Mouse (Mus musculus): ENCODE results near the gene Ninj2. TPM values are rescaled to one million over a fixed set of nuclear protein-coding genes. Genes with fewer than 3 reads are reported as not detected.
A peak's percentile ranks its signal among the peaks of the same experiment; 100 is the strongest.

The Ninj2 gene
- polyA plus RNA-seq, 1 experiment from 2014 or later: not detected

DNA sequence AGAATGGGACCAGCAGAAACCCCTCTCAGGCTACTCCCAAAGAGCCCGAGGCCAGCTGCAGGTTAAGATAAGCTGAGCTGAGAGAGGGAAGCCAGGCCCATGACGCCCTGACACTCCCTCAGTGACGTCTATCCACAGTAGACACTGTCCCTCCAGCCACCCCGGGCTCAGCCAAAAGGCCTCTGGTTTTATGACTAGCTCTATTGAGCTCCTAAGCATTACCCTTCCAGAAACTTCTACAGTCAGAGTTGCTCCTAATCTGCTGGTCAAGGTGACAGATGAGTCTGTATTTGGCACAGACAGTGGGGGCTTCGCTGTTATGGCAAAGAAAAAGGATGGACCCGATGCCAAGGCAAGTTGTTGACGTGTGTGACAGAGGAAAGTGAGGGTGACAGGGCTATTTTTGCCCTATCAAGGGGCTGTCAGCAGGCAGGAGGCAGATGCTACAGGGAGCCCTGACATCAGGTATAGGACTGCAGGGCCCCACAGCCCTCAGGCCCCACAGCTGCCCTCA lies 81.5 kb downstream of the Ninj2 start:
- Histone ChIP-seq H3K4me3 (no peak overlapping the region), H3K4me1 (replicated peaks) (peaks cover 5% of the 10 kb centered on the region; the same call in 1 of the 2 replicates), H3K27me3 (ENCODE audit: insufficient read depth, poor library complexity, severe bottlenecking) (no peaks in the 10 kb centered on the region), H3K9me3 (no peaks in the 10 kb centered on the region), H3K27ac (0 out of 2 replicates have a peak overlapping the region, but pooled peaks have one; percentile 56), H3K36me3 (no peaks in the 10 kb centered on the region)
- 80% methylated on average over 7 of the region's 7 CpGs for WGBS
- no peak for DNase-seq (ENCODE audit: low spot score)

GRCm38 (mm10) chr6:120175650-120176049 lies 82.5 kb downstream of the Ninj2 start:
- WGBS: 94% methylated on average over 4 of the region's 4 CpGs
- Histone ChIP-seq H3K36me3 (no peaks in the 10 kb centered on the region), H3K27me3 (ENCODE audit: insufficient read depth, poor library complexity, severe bottlenecking) (no peaks in the 10 kb centered on the region), H3K4me1 (replicated peaks) (peaks cover 12% of the 10 kb centered on the region), H3K27ac (no peak overlapping the region), H3K4me3 (no peak overlapping the region), H3K9me3 (no peaks in the 10 kb centered on the region)
- DNase-seq (ENCODE audit: low spot score): no peak

DNA sequence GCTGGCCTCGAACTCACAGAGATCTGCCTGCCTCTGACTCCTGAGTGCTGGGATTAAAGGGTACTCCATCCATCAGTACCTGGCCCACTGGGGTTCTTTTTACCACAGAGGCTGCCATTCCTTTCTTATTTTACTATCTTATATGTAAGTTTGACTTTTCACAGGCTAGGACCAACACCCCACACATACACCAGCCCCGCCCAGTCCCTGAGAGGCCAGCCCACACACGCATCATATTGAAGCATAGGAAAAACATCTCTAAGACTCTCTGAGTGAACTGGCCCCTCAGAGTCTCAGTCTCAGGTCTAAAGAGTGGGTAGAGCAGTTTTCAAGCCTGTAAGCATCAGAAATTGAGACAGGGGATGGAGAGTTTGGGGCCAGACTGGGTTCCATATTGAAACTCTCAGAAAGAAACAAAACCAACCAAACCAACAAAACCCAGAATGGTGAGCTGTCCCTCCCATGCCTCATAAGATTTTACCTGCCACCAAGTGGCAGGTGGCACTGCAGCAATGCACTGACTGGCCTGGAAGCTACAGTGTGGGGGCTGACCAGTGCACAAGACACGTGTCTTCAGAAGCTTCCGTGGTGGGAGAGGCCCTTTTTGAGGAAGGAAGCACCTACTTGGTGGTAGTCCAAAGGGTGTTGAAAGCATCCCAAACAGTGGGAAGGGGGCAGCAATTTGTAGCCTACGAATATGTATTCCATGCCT lies 86.0 kb downstream of the Ninj2 start:
- no peaks in the 10 kb centered on the region for H3K36me3 ChIP-seq
- no peak for DNase-seq (ENCODE audit: low spot score)
- no peak overlapping the region for H3K27ac ChIP-seq
- WGBS: 92% methylated on average over 6 of the region's 6 CpGs
- H3K27me3 ChIP-seq (ENCODE audit: insufficient read depth, poor library complexity, severe bottlenecking): no peaks in the 10 kb centered on the region
- no peak overlapping the region for H3K4me3 ChIP-seq
- H3K4me1 ChIP-seq (replicated peaks): peaks cover 12% of the 10 kb centered on the region
- H3K9me3 ChIP-seq: no peaks in the 10 kb centered on the region

DNA sequence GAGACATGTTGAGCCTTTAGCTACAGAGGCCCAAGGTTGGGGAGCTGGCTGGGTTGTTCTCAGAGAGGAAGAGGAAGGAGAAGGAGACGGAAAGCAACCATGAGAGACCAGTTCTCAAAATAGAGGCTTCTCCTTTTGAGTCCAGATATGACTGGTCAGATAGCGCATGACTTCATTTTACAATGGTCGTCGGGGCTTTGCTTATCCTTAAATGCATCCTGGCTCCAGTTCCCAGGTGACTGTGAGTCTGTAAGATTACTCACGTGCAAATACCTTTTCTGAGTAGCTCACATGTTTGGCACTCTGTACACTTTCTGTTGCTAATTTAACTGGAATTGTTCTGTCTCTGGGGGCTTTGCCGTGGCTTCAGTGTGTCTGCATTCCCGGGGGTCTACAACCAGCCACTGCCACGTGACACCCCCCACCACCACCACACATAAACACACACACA lies 86.6 kb downstream of the Ninj2 start:
- no peak for DNase-seq (ENCODE audit: low spot score)
- 82% methylated on average over 8 of the region's 8 CpGs for WGBS
- Histone ChIP-seq H3K4me3 (no peak overlapping the region), H3K9me3 (no peaks in the 10 kb centered on the region), H3K4me1 (replicated peaks) (peaks cover 8% of the 10 kb centered on the region), H3K36me3 (no peaks in the 10 kb centered on the region), H3K27me3 (ENCODE audit: insufficient read depth, poor library complexity, severe bottlenecking) (no peaks in the 10 kb centered on the region), H3K27ac (no peak overlapping the region)

- DNase-seq (ENCODE audit: low spot score): no peak
- Histone ChIP-seq H3K27ac (0 out of 2 replicates have a peak overlapping the region, but pooled peaks have one; percentile 40), H3K4me1 (replicated peaks) (peaks cover 7% of the 10 kb centered on the region), H3K4me3 (no peak overlapping the region), H3K27me3 (ENCODE audit: insufficient read depth, poor library complexity, severe bottlenecking) (no peaks in the 10 kb centered on the region), H3K9me3 (no peaks in the 10 kb centered on the region), H3K36me3 (no peaks in the 10 kb centered on the region)
- WGBS: 63% methylated on average over 4 of the region's 4 CpGs
Measured at GRCm38 (mm10) chr6:120180492-120180891, 87.3 kb downstream of the Ninj2 start.

- 0 out of 2 replicates have a peak, but pooled peaks cover 9% of the 10 kb centered on the region for H3K27me3 ChIP-seq (ENCODE audit: insufficient read depth, poor library complexity, severe bottlenecking)
- H3K9me3 ChIP-seq: no peaks in the 10 kb centered on the region
- DNase-seq (ENCODE audit: low spot score): no peak
- WGBS: 94% methylated on average over 5 of the region's 5 CpGs
- no peak overlapping the region for H3K4me3 ChIP-seq
- no peak overlapping the region for H3K27ac ChIP-seq
- peaks cover 17% of the 10 kb centered on the region for H3K4me1 ChIP-seq (replicated peaks)
- H3K36me3 ChIP-seq: no peaks in the 10 kb centered on the region
Measured at GRCm38 (mm10) chr6:120182160-120182559, 89.0 kb downstream of the Ninj2 start.

GRCm38 (mm10) chr6:120183771-120184170 lies 90.6 kb downstream of the Ninj2 start:
- Histone ChIP-seq H3K27me3 (ENCODE audit: insufficient read depth, poor library complexity, severe bottlenecking) (0 out of 2 replicates have a peak, but pooled peaks cover 10% of the 10 kb centered on the region), H3K27ac (no peak overlapping the region), H3K36me3 (no peaks in the 10 kb centered on the region), H3K4me3 (no peak overlapping the region), H3K9me3 (no peaks in the 10 kb centered on the region), H3K4me1 (replicated peaks) (peaks cover 33% of the 10 kb centered on the region)
- 89% methylated on average over 4 of the region's 4 CpGs for WGBS
- no peak for DNase-seq (ENCODE audit: low spot score)

DNA sequence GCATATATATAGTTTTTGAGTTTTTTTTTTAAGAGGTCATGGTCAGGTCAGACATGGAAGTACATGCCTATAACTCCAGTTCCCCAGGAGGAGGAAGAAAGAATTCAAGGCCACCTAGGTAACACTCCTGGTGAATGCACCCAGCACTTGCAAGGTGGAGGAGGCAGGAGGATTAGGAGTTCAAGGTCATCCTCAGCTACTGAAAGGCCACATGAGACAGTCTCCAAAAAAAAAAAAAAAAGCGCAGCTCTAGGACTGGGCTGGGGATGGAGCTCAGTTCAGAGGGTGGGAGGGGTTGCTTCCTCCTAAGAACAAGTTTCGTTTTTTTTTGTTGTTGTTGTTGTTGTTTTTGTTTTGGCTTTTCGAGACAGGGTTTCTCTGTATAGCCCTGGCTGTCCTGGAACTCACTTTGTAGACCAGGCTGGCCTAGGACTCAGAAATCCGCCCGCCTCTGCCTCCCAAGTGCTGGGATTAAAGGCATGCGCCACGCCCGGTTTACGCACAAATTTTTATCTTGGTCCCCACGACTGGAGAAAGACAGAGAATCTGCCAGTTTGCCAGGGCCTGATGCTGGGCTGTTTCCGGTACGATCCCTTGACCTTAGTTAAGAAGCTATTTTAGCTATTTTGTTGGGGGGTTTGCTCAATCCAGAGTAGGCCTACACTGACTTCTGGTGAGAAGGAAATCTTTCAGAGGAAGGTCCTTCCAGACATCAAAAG lies 92.0 kb downstream of the Ninj2 start:
- Histone ChIP-seq H3K27me3 (ENCODE audit: insufficient read depth, poor library complexity, severe bottlenecking) (0 out of 2 replicates have a peak, but pooled peaks cover 18% of the 10 kb centered on the region), H3K36me3 (no peaks in the 10 kb centered on the region), H3K27ac (no peak overlapping the region), H3K4me1 (replicated peaks) (peaks cover 36% of the 10 kb centered on the region), H3K4me3 (no peak overlapping the region), H3K9me3 (no peaks in the 10 kb centered on the region; the same call in 1 of the 2 replicates)
- WGBS: 91% methylated on average over 12 of the region's 12 CpGs
- no peak for DNase-seq (ENCODE audit: low spot score)

GRCm38 (mm10) chr6:120185756-120186155 lies 92.6 kb downstream of the Ninj2 start:
- Histone ChIP-seq H3K36me3 (no peaks in the 10 kb centered on the region), H3K27me3 (ENCODE audit: insufficient read depth, poor library complexity, severe bottlenecking) (0 out of 2 replicates have a peak, but pooled peaks cover 18% of the 10 kb centered on the region), H3K27ac (peak overlapping the region; percentile 50; the same call in 1 of the 2 replicates), H3K4me3 (no peak overlapping the region), H3K9me3 (no peaks in the 10 kb centered on the region; the same call in 1 of the 2 replicates), H3K4me1 (replicated peaks) (peaks cover 31% of the 10 kb centered on the region)
- no peak for DNase-seq (ENCODE audit: low spot score)
- WGBS: 55% methylated on average over 7 of the region's 7 CpGs

GRCm38 (mm10) chr6:120186594-120186993 lies 93.4 kb downstream of the Ninj2 start:
- Histone ChIP-seq H3K4me3 (no peak overlapping the region), H3K36me3 (no peaks in the 10 kb centered on the region)

DNA sequence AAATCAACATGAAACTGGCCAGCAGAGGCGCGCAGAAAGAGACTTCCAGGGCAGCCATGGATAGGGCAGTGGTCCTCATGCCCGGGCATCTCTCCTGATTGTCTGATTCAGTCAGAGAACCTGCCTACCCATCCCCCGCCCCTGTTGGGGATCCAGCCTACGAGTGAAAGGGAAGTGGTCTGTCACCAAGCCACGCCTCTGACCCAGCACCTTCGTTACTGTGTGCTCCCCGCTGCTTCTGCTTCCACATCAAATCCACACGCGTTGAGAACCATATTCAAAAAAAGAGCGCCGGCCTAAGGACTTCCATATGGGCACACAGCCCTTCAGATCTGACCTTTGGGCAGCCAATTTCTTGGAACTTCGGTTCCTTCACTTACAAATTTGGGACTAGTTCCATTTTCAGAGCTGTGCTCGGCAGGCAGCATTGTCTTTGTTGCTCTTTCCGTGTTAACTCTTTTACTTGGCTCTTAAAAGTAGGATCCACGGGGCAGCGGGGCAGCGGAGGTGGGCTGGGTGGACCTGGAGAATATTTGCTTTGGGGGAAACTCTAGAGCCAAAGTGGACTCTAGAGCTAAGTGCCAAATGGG lies 94.5 kb downstream of the Ninj2 start:
- WGBS: 10% methylated on average over 18 of the region's 18 CpGs
- Histone ChIP-seq H3K27ac (peak overlapping the region; percentile 78), H3K4me1 (replicated peaks) (peaks cover 49% of the 10 kb centered on the region), H3K9me3 (no peaks in the 10 kb centered on the region; the same call in 1 of the 2 replicates), H3K4me3 (peak overlapping the region; percentile 29), H3K27me3 (ENCODE audit: insufficient read depth, poor library complexity, severe bottlenecking) (0 out of 2 replicates have a peak, but pooled peaks cover 18% of the 10 kb centered on the region), H3K36me3 (no peaks in the 10 kb centered on the region)
- DNase-seq (ENCODE audit: low spot score): peak; percentile 61

More at GRCm38 (mm10) chr6:120186594-120186993, 93.4 kb downstream of the Ninj2 start:
- 75% methylated on average over 3 of the region's 3 CpGs for WGBS
- Histone ChIP-seq H3K4me1 (replicated peaks) (peaks cover 38% of the 10 kb centered on the region), H3K27ac (no peak overlapping the region), H3K27me3 (ENCODE audit: insufficient read depth, poor library complexity, severe bottlenecking) (0 out of 2 replicates have a peak, but pooled peaks cover 18% of the 10 kb centered on the region), H3K9me3 (no peaks in the 10 kb centered on the region; the same call in 1 of the 2 replicates)
- DNase-seq (ENCODE audit: low spot score): no peak

Data from hindbrain, embryonic 10.5 days (tissue).